Mouse (Mus musculus): Measurements from ENCODE around the gene Fadd. TPM values are rescaled to one million over a fixed set of nuclear protein-coding genes. Genes with fewer than 3 reads are reported as not detected.

Fadd gene
- 4.7 and 5.9 TPM in 2 replicates for polyA plus RNA-seq (2015; fragmentation: Nextera tagmentation; extraction: Ambion mirVana)

- no peaks in the 10 kb centered on the region; the same call in 1 of the 2 replicates for H3K36me3 ChIP-seq (ENCODE audit: control insufficient read depth, insufficient read depth, low read length)
- H3K9ac ChIP-seq (ENCODE audit: low read depth, low read length) = peak within 1 kb of the TSS; percentile 87
- H3K27ac ChIP-seq (ENCODE audit: low read depth, low read length) = peak within 1 kb of the TSS; percentile 90
- peak within 1 kb of the TSS; percentile 88 for H3K4me3 ChIP-seq (ENCODE audit: low read length)
- no peaks in the 10 kb centered on the region for H3K9me3 ChIP-seq (ENCODE audit: control insufficient read depth, low read length)
- under 1% methylated on average over 34 of the region's 34 CpGs for WGBS
- H3K27me3 ChIP-seq (replicated peaks; ENCODE audit: control insufficient read depth, insufficient read depth, low read length) = no peaks in the 10 kb centered on the region
- ATAC-seq = peak; percentile 87
- peaks cover 12% of the 10 kb centered on the region for H3K4me1 ChIP-seq (ENCODE audit: control insufficient read depth, insufficient read depth, low read depth, low read length)
- H3K4me2 ChIP-seq (ENCODE audit: low read length) = peak within 1 kb of the TSS; percentile 87
Measured at GRCm38 (mm10) chr7:144582284-144582980, at the start of gene Fadd. Gene Fadd, minus strand, starts transcription at chr7:144582463.

- no peak overlapping the region for H3K4me2 ChIP-seq (ENCODE audit: low read length)
- H3K36me3 ChIP-seq (ENCODE audit: control insufficient read depth, insufficient read depth, low read length) = no peaks in the 10 kb centered on the region
- 68% methylated on average over 3 of the region's 3 CpGs for WGBS
- no peak overlapping the region for H3K27ac ChIP-seq (ENCODE audit: low read depth, low read length)
- H3K4me1 ChIP-seq (ENCODE audit: control insufficient read depth, insufficient read depth, low read depth, low read length) = peaks cover 6% of the 10 kb centered on the region
- H3K27me3 ChIP-seq (replicated peaks; ENCODE audit: control insufficient read depth, insufficient read depth, low read length) = no peaks in the 10 kb centered on the region
- H3K9me3 ChIP-seq (ENCODE audit: control insufficient read depth, low read length) = no peaks in the 10 kb centered on the region
- ATAC-seq = no peak
- no peak overlapping the region for H3K4me3 ChIP-seq (ENCODE audit: low read length)
- H3K9ac ChIP-seq (ENCODE audit: low read depth, low read length) = no peak overlapping the region
Measured at GRCm38 (mm10) chr7:144630622-144631021, 48.4 kb upstream of the Fadd start.

DNA sequence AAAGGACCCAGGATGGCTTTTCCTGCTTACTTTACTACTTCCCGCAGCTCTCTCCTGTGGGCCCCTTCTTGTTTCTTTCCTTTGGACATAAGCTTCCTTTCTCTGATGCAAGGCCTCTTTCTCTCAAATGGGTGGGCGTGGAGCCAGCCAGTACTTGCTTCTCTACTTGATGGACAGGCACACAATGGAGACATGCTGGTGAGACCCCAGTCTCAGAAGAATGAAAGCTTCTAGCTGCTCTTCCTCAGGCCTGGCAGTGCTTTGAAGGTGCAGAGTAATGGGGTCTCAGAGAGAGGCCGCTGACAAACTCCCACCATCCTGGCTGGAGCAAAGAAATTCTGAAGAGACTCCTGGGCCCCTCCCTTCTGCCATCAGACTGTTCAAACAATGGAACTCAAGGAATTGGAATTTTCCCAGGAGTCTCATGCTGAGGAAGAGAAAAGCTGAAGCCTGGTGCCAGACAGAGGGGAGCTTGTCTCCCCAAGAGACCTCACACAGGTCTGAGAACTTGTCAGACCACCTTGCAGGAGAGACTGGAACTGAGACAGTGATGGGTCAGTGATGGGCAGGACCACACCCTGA, 46.2 kb upstream of the Fadd start:
- no peak overlapping the region for H3K4me3 ChIP-seq (ENCODE audit: low read length)
- WGBS = 6% methylated on average over 3 of the region's 3 CpGs
- no peaks in the 10 kb centered on the region for H3K27me3 ChIP-seq (replicated peaks; ENCODE audit: control insufficient read depth, insufficient read depth, low read length)
- H3K36me3 ChIP-seq (ENCODE audit: control insufficient read depth, insufficient read depth, low read length) = no peaks in the 10 kb centered on the region
- no peak overlapping the region for H3K9ac ChIP-seq (ENCODE audit: low read depth, low read length)
- no peaks in the 10 kb centered on the region for H3K9me3 ChIP-seq (ENCODE audit: control insufficient read depth, low read length)
- H3K4me1 ChIP-seq (ENCODE audit: control insufficient read depth, insufficient read depth, low read depth, low read length) = peaks cover 6% of the 10 kb centered on the region
- H3K27ac ChIP-seq (ENCODE audit: low read depth, low read length) = peak overlapping the region; percentile 55
- peak; percentile 87 for ATAC-seq
- H3K4me2 ChIP-seq (ENCODE audit: low read length) = no peak overlapping the region

- H3K9me3 ChIP-seq (ENCODE audit: control insufficient read depth, low read length) = no peaks in the 10 kb centered on the region
- H3K4me2 ChIP-seq (ENCODE audit: low read length) = no peak overlapping the region
- no peak overlapping the region for H3K4me3 ChIP-seq (ENCODE audit: low read length)
- peak overlapping the region; percentile 55 for H3K27ac ChIP-seq (ENCODE audit: low read depth, low read length)
- ATAC-seq = no peak; the same call in 1 of the 2 replicates
- no peaks in the 10 kb centered on the region for H3K27me3 ChIP-seq (replicated peaks; ENCODE audit: control insufficient read depth, insufficient read depth, low read length)
- no peak overlapping the region for H3K9ac ChIP-seq (ENCODE audit: low read depth, low read length)
- no peaks in the 10 kb centered on the region for H3K36me3 ChIP-seq (ENCODE audit: control insufficient read depth, insufficient read depth, low read length)
- H3K4me1 ChIP-seq (ENCODE audit: control insufficient read depth, insufficient read depth, low read depth, low read length) = peaks cover 6% of the 10 kb centered on the region
- 13% methylated on average over 13 of the region's 13 CpGs for WGBS
Measured at GRCm38 (mm10) chr7:144627606-144628333, 45.5 kb upstream of the Fadd start.

- peaks cover 9% of the 10 kb centered on the region for H3K4me1 ChIP-seq (ENCODE audit: control insufficient read depth, insufficient read depth, low read depth, low read length)
- no peaks in the 10 kb centered on the region for H3K27me3 ChIP-seq (replicated peaks; ENCODE audit: control insufficient read depth, insufficient read depth, low read length)
- no peak overlapping the region for H3K9ac ChIP-seq (ENCODE audit: low read depth, low read length)
- no peak for ATAC-seq
- H3K4me3 ChIP-seq (ENCODE audit: low read length) = no peak overlapping the region
- no peak overlapping the region for H3K27ac ChIP-seq (ENCODE audit: low read depth, low read length)
- no peaks in the 10 kb centered on the region for H3K36me3 ChIP-seq (ENCODE audit: control insufficient read depth, insufficient read depth, low read length)
- 70% methylated on average over 2 of the region's 2 CpGs for WGBS
- H3K4me2 ChIP-seq (ENCODE audit: low read length) = no peak overlapping the region
- peaks cover 2% of the 10 kb centered on the region; the same call in 1 of the 2 replicates for H3K9me3 ChIP-seq (ENCODE audit: control insufficient read depth, low read length)
Measured at GRCm38 (mm10) chr7:144626042-144626441, 43.8 kb upstream of the Fadd start.

DNA sequence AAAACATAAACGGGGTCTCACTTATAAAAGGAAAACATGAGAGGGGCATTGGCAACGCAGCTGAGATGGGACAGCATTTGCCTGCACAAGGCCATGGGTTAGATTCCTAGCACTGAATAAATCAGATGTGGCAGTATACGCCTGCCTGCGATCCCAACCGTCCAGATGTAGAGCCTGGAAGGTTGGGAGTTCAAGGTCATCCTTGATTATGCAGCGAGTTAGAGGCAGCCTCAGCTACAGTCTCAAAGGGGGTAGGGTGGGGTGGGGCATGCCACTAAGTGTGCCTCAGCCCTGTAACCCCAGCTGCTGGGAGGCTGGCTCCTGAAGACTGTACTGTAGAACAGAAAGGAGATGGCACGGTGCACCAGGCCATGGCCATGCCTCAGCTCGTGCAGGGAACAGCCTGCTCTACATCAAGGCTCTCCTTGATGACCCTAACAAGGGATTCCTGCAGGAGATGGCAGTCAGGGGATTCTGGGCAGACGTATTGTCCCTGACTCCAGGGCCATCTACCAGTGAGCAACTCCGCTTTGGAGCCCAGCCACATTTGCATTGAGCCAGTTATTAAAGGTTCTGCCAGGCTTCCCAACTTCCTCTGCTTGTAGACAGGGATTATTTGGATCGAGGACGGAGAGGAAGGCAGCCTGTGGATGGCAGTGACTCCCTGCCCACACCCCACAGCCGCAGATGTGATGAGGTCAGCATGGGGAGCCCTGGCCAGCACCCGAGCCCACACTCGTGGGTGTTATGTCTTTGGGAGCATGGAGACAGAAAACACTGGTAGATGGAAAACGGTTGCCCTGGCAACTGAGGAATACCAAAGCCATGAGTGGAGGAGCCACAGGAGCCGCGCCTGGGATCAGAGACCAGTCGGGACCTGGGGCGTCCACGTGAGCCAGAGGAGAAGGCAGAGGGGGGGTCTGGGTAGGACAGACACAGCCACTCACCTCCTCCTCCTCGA, 38.7 kb upstream of the Fadd start:
- 50% methylated on average over 22 of the region's 22 CpGs for WGBS
- H3K27me3 ChIP-seq (replicated peaks; ENCODE audit: control insufficient read depth, insufficient read depth, low read length) = no peaks in the 10 kb centered on the region
- no peak overlapping the region for H3K4me3 ChIP-seq (ENCODE audit: low read length)
- peaks cover 2% of the 10 kb centered on the region; the same call in 1 of the 2 replicates for H3K9me3 ChIP-seq (ENCODE audit: control insufficient read depth, low read length)
- peak; percentile 48; the same call in 1 of the 2 replicates for ATAC-seq
- no peaks in the 10 kb centered on the region for H3K36me3 ChIP-seq (ENCODE audit: control insufficient read depth, insufficient read depth, low read length)
- H3K4me1 ChIP-seq (ENCODE audit: control insufficient read depth, insufficient read depth, low read depth, low read length) = peaks cover 3% of the 10 kb centered on the region; the same call in 1 of the 2 replicates
- H3K9ac ChIP-seq (ENCODE audit: low read depth, low read length) = no peak overlapping the region
- H3K4me2 ChIP-seq (ENCODE audit: low read length) = no peak overlapping the region
- peak overlapping the region; percentile 6; the same call in 1 of the 2 replicates for H3K27ac ChIP-seq (ENCODE audit: low read depth, low read length)

DNA sequence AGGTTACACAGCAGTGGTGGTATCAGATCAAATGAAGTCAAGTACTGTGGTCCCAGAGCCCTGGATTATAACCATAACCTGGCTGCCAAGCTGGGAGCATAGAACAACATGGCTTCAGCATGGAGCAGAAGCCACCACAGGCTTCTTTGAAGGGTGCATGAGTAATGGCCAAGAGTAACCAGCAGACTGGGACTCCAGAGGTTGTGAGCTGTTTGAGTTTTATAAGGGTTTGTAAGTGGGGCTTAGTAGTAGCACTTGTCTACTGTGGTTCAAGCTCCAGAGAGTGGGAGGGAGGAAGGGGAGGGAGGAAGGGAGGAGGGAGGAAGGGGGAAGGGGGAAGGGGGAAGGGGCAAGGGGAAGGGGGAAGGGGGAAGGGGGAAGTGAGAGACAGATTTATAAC, 38.1 kb upstream of the Fadd start:
- Histone ChIP-seq H3K4me3 (ENCODE audit: low read length) (no peak overlapping the region), H3K9ac (ENCODE audit: low read depth, low read length) (no peak overlapping the region), H3K4me1 (ENCODE audit: control insufficient read depth, insufficient read depth, low read depth, low read length) (peaks cover 3% of the 10 kb centered on the region; the same call in 1 of the 2 replicates), H3K27ac (ENCODE audit: low read depth, low read length) (no peak overlapping the region), H3K36me3 (ENCODE audit: control insufficient read depth, insufficient read depth, low read length) (no peaks in the 10 kb centered on the region), H3K9me3 (ENCODE audit: control insufficient read depth, low read length) (peaks cover 2% of the 10 kb centered on the region; the same call in 1 of the 2 replicates), H3K27me3 (replicated peaks; ENCODE audit: control insufficient read depth, insufficient read depth, low read length) (no peaks in the 10 kb centered on the region), H3K4me2 (ENCODE audit: low read length) (no peak overlapping the region)
- no peak for ATAC-seq

- H3K4me3 ChIP-seq (ENCODE audit: low read length) = no peak overlapping the region
- H3K4me1 ChIP-seq (ENCODE audit: control insufficient read depth, insufficient read depth, low read depth, low read length) = no peaks in the 10 kb centered on the region
- H3K4me2 ChIP-seq (ENCODE audit: low read length) = no peak overlapping the region
- H3K27me3 ChIP-seq (replicated peaks; ENCODE audit: control insufficient read depth, insufficient read depth, low read length) = no peaks in the 10 kb centered on the region
- H3K9ac ChIP-seq (ENCODE audit: low read depth, low read length) = no peak overlapping the region
- 86% methylated on average over 6 of the region's 6 CpGs for WGBS
- no peak for ATAC-seq
- no peak overlapping the region for H3K27ac ChIP-seq (ENCODE audit: low read depth, low read length)
- no peaks in the 10 kb centered on the region for H3K9me3 ChIP-seq (ENCODE audit: control insufficient read depth, low read length)
- no peaks in the 10 kb centered on the region for H3K36me3 ChIP-seq (ENCODE audit: control insufficient read depth, insufficient read depth, low read length)
Measured at GRCm38 (mm10) chr7:144615343-144615742, 33.1 kb upstream of the Fadd start.

All from hindbrain, embryonic 16.5 days (tissue).